Mouse (Mus musculus) adrenal gland, adult 2 months (tissue): Measurements from ENCODE around the gene Mia. TPM values are rescaled to one million over a fixed set of nuclear protein-coding genes. Genes with fewer than 3 reads are reported as not detected.

ENCODE experiments used
- DNase-seq: peaks from one replicate; pipeline ENCODE4 v3.0.0; 2021
- long read RNA-seq: library from polyadenylated mRNA; stranded (forward); transcript quantifications from one replicate; pipeline ENCODE4 v2.0.0, GENCODE M21; 2021
- polyA plus RNA-seq: library from polyadenylated mRNA; depleted of rRNA; stranded (reverse); fragments of >200 nt; gene quantifications from 2 replicates; pipeline ENCODE4 v1.2.3, GENCODE M21; 2012; rRNA removed
- total RNA-seq, 2 experiments: library from RNA; stranded (reverse); gene quantifications; 2 replicates each; pipeline ENCODE4 v1.2.3; 2021

Gene Mia
- total RNA-seq, result not detected
- polyA plus RNA-seq, result 0.44 TPM in 1 of 2 replicates, not detected in the other
- long read RNA-seq, result 0 reads

DNA sequence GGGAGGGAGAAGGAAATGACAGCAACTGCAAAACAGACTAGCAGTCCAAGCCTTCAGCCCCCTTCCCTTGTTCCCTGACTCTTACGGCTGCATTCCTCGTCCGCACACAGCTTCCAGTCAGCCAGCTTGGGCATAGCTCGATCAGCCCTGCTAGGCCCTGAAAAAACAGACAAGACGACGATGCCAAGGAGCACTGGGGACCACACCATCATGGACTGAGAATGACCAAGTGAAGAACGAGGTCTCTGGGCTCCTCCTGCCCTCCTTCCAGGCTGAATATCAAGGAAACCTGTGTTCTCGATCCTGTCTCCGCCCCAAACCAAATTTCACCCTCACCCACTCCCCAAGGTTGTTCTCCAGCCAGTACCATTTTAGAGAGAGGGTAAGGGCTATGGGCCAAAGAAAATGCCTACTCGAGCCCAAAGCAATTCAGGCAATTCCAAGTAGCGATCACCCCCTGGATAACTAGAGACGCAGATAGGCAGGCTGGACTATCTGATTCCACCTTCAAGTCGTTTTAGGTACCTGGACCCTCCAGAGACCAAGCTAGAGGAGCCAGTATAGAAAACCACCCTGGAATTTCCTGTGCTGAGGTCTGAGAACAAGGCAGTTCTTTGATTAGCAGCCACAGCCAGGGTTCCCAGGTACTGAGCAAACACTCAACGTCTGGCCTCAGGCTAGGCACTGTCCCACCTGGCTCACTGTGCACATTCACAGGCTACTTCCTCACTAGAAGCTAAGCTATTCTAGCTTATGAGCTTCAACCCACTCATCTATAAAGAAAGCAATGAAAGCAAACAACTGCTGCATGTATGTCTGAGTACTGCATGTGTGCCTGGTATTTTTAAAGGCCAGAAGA lies at the start of gene Mia, which contains the start of gene Gm21983:
Gene Mia, minus strand, starts transcription at position 321 of the 859 bp plus-strand sequence.
Gene Gm21983, minus strand, starts transcription at position 250 of the 859 bp plus-strand sequence.
- DNase-seq, result no peak

DNA sequence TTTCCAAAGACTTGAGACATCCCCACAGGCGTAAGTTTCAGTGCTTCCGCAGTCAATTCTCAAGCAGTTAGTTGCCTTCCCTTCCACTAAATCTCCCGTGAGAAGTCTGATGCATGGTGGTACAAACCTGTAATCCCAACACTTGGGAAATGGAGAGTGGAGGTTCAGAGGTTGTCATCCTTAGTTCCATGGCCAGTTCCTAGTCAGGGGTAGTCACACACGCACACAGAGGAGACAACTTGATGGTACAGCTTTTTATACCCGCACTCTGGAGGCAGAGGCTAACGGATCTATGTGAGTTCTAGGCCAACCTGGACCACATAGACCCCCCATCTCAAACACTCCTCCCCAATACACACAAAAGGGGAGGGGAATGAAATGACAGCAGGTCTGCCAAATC lies 47.9 kb upstream of the Mia start:
- DNase-seq, result no peak

DNA sequence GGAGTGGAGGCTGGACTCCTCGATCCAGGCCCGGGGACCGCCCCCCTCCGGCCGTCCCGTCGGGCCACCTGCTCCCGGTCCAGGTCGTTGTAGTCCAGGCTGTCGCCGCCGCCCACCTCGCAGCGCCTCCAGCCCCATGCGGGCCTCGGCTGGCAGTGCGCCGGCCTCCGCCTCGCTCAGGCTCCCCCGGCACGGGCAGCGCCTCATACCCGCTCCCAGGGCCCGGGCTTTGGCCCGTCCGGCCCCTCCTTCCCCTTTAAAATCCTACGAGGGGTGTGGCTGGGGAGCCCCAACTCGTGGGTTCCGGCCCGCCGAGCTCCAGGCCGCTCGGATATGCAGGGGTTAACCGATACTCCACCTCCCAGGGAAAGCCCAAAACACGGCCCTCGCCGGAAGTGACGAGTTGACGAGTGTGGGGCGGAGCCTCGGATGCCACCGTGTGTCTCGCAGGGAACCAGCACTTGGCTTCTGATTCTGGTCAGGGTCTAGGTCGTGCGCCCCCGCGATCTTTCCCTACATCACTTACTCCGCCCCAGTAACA lies 47.4 kb upstream of the Mia start, which contains the start of gene Itpkc:
Gene Itpkc, minus strand, starts transcription at position 381 of the 541 bp plus-strand sequence.
- peak; percentile 96 for DNase-seq

- DNase-seq, result peak; percentile 65
Observed at GRCm38 (mm10) chr7:27227676-27228075, 46.7 kb upstream of the Mia start.

GRCm38 (mm10) chr7:27227276-27227675 lies 46.3 kb upstream of the Mia start:
- DNase-seq, result no peak

GRCm38 (mm10) chr7:27224877-27225575 lies 44.1 kb upstream of the Mia start:
- DNase-seq, result peak; percentile 81

GRCm38 (mm10) chr7:27222538-27222937 lies 41.6 kb upstream of the Mia start:
- DNase-seq, result no peak

GRCm38 (mm10) chr7:27221939-27222338 lies 41.0 kb upstream of the Mia start:
- no peak for DNase-seq

DNA sequence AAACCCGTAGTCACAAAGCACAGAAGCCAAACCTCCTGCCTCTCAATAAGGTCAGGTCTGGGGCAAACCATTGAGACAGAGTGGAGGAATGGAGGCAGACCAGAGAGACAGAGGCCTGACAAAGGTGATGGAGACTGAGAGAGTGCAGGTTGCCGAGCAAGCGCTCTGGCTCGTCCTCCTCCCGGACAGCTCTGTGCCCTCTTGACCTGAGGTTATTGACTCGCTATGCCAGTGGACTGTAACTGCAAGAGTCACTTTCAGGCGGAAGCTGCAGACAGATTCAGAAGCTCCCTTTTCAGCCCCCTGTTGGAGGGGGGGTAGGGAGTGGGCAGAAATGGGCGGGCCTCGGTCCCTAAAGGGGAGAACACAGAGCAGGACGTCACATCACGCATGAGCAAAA lies 39.0 kb upstream of the Mia start:
- DNase-seq, result no peak

DNA sequence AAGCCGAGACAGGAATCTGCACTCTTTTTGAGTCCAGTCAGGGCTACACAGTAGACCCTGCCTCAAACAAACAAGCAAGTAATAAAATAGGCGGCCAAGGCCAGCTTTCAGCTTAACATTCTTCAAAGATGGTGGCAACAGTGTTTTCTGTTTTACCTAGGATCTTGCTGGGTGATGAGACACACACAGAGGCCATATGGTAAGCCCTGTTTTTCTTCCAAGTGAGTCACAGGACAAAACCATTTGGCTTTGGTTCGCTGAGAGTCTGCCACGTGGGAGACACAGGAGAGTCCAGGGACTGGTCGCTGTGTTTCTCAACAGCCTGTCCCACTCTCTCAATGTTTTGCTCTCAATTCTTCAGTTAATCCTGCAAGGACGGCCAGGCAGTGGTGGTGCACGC lies 37.6 kb upstream of the Mia start:
- DNase-seq, result peak; percentile 50

- no peak for DNase-seq
Observed at GRCm38 (mm10) chr7:27212626-27213025, 31.7 kb upstream of the Mia start.

- DNase-seq, result no peak
Observed at GRCm38 (mm10) chr7:27203730-27204449, 22.9 kb upstream of the Mia start.

DNA sequence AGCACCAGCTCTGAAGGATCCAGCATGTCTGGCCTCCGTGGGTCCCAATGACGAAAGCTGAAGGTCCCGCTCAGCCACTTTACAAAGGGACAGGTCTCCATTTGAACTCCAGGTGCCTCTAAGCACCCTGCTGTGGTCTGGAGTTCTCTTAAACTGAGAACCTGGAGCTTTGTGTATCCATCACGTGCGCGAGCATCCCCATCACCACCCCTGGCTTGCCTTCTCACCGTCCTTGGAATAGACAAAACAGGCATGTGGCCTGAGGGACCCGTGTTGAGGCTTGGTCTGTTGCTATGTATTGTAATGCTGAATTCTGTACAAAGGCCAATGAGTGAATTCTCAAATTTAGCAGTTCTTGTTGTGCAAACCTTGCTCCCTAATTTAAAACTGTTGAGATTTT lies 17.8 kb upstream of the Mia start:
- DNase-seq, result no peak

DNA sequence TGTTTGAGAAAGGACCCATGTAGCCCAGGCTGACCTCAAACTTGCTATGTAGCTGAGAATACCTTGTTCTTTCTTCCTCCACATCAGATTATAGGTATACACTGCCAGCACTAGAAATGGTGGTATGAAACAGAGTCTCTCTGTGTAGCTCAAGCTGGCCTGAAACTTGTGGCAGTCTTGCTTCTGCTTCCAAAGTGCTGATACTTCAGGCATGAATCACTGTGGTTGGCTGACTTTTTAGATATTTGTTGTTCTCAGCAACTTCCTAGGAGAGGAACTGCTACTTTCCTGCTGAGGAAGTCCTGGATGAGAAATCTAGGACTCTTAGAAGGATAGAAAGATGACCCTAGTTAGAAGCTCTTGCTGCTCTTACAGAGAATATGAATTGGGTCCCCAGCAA lies 17.4 kb upstream of the Mia start:
- DNase-seq, result no peak

DNA sequence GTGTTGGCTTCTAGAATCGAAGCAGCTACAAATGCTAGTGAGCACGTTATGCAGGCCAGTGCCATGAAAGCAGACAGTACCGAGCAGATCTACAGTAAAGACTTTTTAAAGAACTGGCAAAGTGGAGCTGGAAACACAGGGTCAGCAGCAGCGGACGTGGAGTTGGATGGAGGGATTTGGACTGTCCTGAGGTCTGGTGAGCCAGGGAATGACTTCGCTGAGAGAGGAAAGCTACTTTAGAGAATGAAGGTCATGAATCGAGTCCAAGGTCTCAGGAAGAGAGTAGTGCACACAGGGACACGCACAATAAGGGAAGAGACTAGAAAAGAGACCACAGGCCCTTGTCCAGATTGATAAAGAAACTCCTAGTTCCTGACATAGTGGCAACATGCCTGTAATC lies 16.7 kb upstream of the Mia start:
- peak; percentile 71 for DNase-seq

GRCm38 (mm10) chr7:27197136-27197535 lies 16.2 kb upstream of the Mia start:
- DNase-seq, result no peak

DNA sequence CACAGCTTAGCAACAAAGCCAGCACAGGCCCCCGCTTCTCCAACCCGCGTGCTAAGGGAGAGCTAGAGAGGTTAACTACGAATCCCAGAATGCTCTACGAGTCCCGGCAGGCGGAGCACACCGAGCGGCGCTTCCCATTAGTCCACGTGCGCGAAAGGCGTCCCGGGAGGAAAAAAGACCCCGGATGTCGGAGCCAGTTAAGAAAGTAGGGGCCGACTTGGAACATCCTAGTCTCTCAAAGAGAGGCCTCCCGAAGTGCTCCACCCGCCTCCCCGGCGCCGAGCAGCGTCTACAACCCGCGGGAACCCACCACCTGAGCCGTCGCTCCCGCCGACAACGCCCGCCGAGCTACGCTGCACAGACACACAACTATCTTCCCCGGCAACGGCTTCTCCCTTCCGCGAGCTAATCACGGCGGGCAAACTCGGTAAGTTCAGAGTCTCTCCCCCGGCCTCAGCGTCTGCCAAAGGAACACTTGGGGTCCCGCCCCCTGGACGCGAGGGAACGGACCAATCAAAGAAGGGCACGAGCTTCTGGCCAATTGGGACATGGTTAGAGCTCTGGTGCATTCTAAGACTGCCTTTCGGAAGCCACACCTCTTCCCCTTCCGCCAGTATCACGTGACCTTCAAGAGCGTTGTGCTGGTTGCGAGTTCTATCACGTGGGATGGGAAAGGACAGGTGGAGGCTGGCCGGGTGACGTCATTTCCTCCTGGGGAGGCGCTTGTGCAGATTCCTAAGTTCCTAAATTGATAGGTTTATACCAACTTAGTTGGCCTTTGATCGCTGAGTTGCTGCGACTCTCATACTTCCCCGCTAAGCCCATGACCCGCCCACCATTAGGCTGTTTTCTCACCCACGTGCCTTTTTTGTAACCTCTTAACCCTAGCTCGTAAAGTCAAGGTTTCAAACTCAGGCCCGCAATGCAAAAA lies 15.0 kb upstream of the Mia start, which contains the start of the genes BC024978 and Snrpa:
Gene BC024978, plus strand, starts transcription at position 101 of the 931 bp plus-strand sequence.
Gene Snrpa, minus strand, starts transcription at position 591 of the 931 bp plus-strand sequence.
- DNase-seq, result peak; percentile 98

GRCm38 (mm10) chr7:27193731-27194130 lies 12.8 kb upstream of the Mia start:
- DNase-seq, result no peak

DNA sequence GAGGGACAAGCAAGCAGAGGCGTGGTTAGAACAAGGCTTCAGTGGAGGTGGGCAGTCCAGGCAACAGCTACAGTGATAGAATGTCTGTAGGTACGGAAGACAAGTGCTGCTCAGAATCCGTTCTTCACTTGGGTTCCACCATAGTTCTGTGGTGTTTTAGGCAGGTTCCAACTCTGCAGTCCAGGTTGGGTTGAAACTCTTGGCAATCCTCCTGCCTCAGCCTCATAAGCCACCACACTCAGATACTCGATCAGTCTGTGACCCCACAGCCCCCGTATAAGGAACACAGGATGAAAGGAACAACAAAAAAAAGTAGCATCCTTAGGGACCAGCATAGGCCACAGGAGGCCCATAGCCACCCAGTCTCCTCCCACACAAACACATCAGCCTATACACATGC lies 11.5 kb upstream of the Mia start:
- DNase-seq, result no peak

DNA sequence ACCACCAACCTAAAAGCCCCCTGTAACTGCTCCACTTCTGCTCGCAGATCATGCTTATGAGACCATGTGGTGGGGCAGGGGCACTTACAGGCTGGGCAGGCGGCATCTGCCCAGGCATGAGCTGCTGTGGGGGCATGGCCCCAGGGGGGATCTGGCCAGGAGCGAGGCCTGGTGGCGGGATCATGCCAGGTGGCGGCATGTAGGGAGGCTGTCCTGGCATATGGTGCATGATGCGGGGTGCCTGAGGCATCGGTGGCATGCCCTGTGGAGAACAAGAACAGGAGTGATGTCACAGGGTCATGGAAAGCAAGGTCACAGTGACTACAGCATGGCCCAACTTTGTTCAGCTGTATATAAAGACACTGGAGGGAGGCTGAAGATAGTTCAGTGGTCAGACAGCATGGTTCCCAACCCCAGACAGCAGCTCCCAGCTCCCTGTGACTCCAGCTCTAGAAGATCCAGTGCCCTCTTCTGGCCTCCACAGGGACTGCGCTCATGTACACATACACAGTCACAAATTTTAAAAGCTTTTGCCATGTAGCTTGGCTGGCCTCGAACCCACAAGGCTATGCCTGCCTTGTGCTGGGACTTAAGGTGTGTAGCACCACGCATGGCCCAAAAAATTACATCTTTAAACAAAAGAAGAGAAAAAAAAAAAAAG lies 8.4 kb upstream of the Mia start:
- no peak for DNase-seq
